Mouse (Mus musculus): ENCODE measurements around the gene Ugt2b5. TPM values are rescaled to one million over a fixed set of nuclear protein-coding genes. Genes with fewer than 3 reads are reported as not detected.

Ugt2b5 gene
- polyA plus RNA-seq (2014; fragmentation: Illumina TruSeq; extraction: RNeasy Lipid Tissue Mini Kit (QIAGEN cat#74804); ENCODE audit: low read depth, low replicate concordance) = 3.8 TPM

GRCm38 (mm10) chr5:87140196-87140595, at the start of gene Ugt2b5:
Gene Ugt2b5 (minus strand): TSS chr5:87140318.

DNA sequence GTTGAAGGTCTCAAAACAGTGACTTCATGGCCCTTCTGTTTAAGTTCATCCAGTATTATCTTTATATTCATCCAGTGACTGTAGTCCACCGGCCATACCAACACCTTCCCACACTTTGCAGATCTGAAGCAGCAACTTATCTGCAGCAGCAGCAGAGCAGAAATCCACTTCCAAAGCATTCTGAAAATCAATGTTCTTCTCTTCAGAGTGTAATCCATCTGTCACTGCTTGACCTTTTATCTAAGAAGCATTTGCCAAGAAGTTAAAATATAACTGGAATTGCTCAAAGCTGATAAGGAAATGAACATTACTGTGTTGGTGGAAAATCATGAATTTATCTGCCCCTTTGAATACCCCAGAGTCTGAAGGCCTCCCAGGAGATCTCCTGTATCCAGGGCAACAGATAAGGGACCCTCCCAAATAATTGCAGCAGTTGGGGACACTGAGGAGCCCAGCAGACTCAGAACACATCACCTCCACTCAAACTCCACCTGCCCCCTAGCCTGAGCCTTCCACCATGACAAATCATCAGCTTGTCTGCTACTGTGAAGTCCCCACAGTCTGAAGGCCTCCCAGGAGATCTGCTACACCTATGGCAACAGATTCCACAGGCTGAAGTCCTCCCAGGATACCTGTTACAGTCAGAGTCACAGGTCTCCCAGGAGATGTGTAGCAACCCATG, 47.6 kb downstream of the Ugt2b5 start, which contains the start of gene Ugt2b36:
Gene Ugt2b36 (minus strand): TSS at position 210 of the 682 bp plus-strand sequence.

Other genes starting within 250 kb of the Ugt2b5 start
- 240 TPM for gene Ugt2b34, start 233.4 kb downstream of the Ugt2b5 start, polyA plus RNA-seq (2014; fragmentation: Illumina TruSeq; extraction: RNeasy Lipid Tissue Mini Kit (QIAGEN cat#74804); ENCODE audit: low read depth, low replicate concordance)
- 0.32 TPM for gene Ugt2b1, start 213.8 kb downstream of the Ugt2b5 start, polyA plus RNA-seq (2014; fragmentation: Illumina TruSeq; extraction: RNeasy Lipid Tissue Mini Kit (QIAGEN cat#74804); ENCODE audit: low read depth, low replicate concordance)
- 0.40 TPM for gene Ugt2b35, start 139.5 kb downstream of the Ugt2b5 start, polyA plus RNA-seq (2014; fragmentation: Illumina TruSeq; extraction: RNeasy Lipid Tissue Mini Kit (QIAGEN cat#74804); ENCODE audit: low read depth, low replicate concordance)
- 0.24 TPM for gene Ugt2b36, start 47.8 kb downstream of the Ugt2b5 start, polyA plus RNA-seq (2014; fragmentation: Illumina TruSeq; extraction: RNeasy Lipid Tissue Mini Kit (QIAGEN cat#74804); ENCODE audit: low read depth, low replicate concordance)
- 4.4 TPM for gene Ugt2b37, start 114.5 kb upstream of the Ugt2b5 start, polyA plus RNA-seq (2014; fragmentation: Illumina TruSeq; extraction: RNeasy Lipid Tissue Mini Kit (QIAGEN cat#74804); ENCODE audit: low read depth, low replicate concordance)
- gene Ugt2a3, start 196.9 kb upstream of the Ugt2b5 start, polyA plus RNA-seq (2014; fragmentation: Illumina TruSeq; extraction: RNeasy Lipid Tissue Mini Kit (QIAGEN cat#74804); ENCODE audit: low read depth, low replicate concordance) = 1.3 TPM